In the genomic region with DNA sequence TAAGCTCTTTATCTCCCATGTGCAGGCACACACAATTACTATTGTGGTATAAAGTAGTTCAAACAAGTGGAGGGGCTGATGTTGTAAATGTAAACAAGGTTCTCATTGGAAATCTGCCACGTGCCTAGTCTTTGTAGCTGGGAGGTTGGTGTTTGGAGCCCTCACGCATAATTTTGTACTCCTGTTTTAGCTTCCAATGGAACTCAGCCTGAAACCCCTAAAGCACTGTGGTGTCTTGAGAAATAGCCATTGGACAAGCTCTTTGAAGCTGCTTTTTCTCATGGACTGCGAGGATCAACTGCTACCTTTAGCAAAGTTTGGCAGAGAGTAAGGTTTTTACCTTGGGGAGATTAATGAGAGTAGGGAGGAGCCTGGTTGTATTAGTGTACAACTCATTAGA, we compare ENCODE assay signal across 26 mouse cellular contexts.
"Had no signal": no experiment of that assay in that cellular context is flagged by ENCODE, and none has a peak within 500 bp of the region (broad histone marks: within the 10 kb centered on the region; RNA-seq: fewer than 3 reads in every experiment).

No protein-coding gene starts in this region.

- ATAC-seq: hindbrain, postnatal 0 days; intestine, embryonic 16.5 days; liver, embryonic 12.5 days had no signal

- H3K9me3 ChIP-seq: heart, embryonic 13.5 days; heart, embryonic 15.5 days; hindbrain, embryonic 13.5 days; hindbrain, embryonic 15.5 days; limb, embryonic 13.5 days; limb, embryonic 15.5 days; liver, embryonic 12.5 days had no signal

- DNase-seq: gastrocnemius, adult 2 months; gastrocnemius, postnatal 10 days; gastrocnemius, postnatal 25 days; heart, adult 11 months; heart, adult 2 months; heart, postnatal 14 days; heart, postnatal 36 days; kidney, adult 11 months; kidney, adult 2 months; kidney, postnatal 10 days; kidney, postnatal 25 days; kidney, postnatal 4 days; layer of hippocampus, postnatal 36 days; left cerebral cortex, postnatal 4 days had no signal

- H3K4me2 ChIP-seq: heart, embryonic 11.5 days; heart, embryonic 13.5 days; heart, embryonic 15.5 days; hindbrain, embryonic 13.5 days; hindbrain, embryonic 15.5 days; limb, embryonic 13.5 days; limb, embryonic 15.5 days; liver, embryonic 12.5 days had no signal

- H3K4me1 ChIP-seq: heart, embryonic 13.5 days; heart, embryonic 15.5 days; hindbrain, embryonic 13.5 days; hindbrain, embryonic 15.5 days; limb, embryonic 13.5 days; limb, embryonic 15.5 days; liver, embryonic 12.5 days had no signal

- H3K36me3 ChIP-seq: heart, embryonic 13.5 days; heart, embryonic 15.5 days; hindbrain, embryonic 13.5 days; hindbrain, embryonic 15.5 days; limb, embryonic 13.5 days; limb, embryonic 15.5 days; liver, embryonic 12.5 days had no signal

- H3K27ac ChIP-seq: gastrocnemius, adult 2 months; heart, adult 2 months; heart, embryonic 13.5 days; heart, embryonic 15.5 days; hindbrain, embryonic 13.5 days; hindbrain, embryonic 15.5 days; hindbrain, postnatal 0 days; layer of hippocampus, adult 2 months; limb, embryonic 13.5 days; limb, embryonic 15.5 days; liver, embryonic 12.5 days; liver, embryonic 14.5 days had no signal

- H3K27me3 ChIP-seq: heart, embryonic 13.5 days; heart, embryonic 15.5 days; hindbrain, embryonic 13.5 days; hindbrain, embryonic 15.5 days; limb, embryonic 13.5 days; limb, embryonic 15.5 days; liver, embryonic 12.5 days had no signal

- H3K4me3 ChIP-seq: gastrocnemius, adult 2 months; heart, adult 2 months; heart, embryonic 13.5 days; heart, embryonic 15.5 days; hindbrain, embryonic 13.5 days; hindbrain, embryonic 15.5 days; layer of hippocampus, adult 2 months; limb, embryonic 13.5 days; limb, embryonic 15.5 days; liver, embryonic 12.5 days had no signal

- H3K9ac ChIP-seq: heart, embryonic 13.5 days; heart, embryonic 15.5 days; hindbrain, embryonic 13.5 days; hindbrain, embryonic 15.5 days; limb, embryonic 13.5 days; limb, embryonic 15.5 days; liver, embryonic 12.5 days; liver, embryonic 14.5 days had no signal
